In genomic region chr1:52726371-52727055, GRCm38 (mm10) we compare ENCODE assay signal across 8 mouse cellular contexts. TPM values are rescaled to one million over a fixed set of nuclear protein-coding genes. Genes with fewer than 3 reads are reported as not detected.
DNase-seq lines count a peak whose midpoint lies in the region; ATAC-seq lines count a peak whose summit lies in the region.

No protein-coding gene starts in this region.

- no peaks in the 10 kb centered on the region for H3K36me3 ChIP-seq in embryonic facial prominence, embryonic 10.5 days (replicated peaks)
- no peaks in the 10 kb centered on the region for H3K36me3 ChIP-seq in intestine, embryonic 16.5 days (ENCODE audit: control insufficient read depth, insufficient read depth, low read length)
- no peaks in the 10 kb centered on the region for H3K36me3 ChIP-seq in limb, embryonic 10.5 days

- H3K27ac ChIP-seq in embryonic facial prominence, embryonic 10.5 days (replicated peaks), result peak overlapping the region; percentile 86
- H3K27ac ChIP-seq in intestine, embryonic 16.5 days (ENCODE audit: low read length), result peak overlapping the region; percentile 66
- peak overlapping the region; percentile 80 for H3K27ac ChIP-seq in limb, embryonic 10.5 days

- peak overlapping the region; percentile 92 for H3K4me2 ChIP-seq in intestine, embryonic 16.5 days (ENCODE audit: low read depth, low read length)

- peak; percentile 88 for ATAC-seq in intestine, embryonic 16.5 days

- peaks cover 39% of the 10 kb centered on the region for H3K27me3 ChIP-seq in embryonic facial prominence, embryonic 10.5 days (replicated peaks; ENCODE audit: low read depth, poor library complexity, severe bottlenecking)
- no peaks in the 10 kb centered on the region for H3K27me3 ChIP-seq in intestine, embryonic 16.5 days (replicated peaks; ENCODE audit: control insufficient read depth, insufficient read depth, low read length)
- H3K27me3 ChIP-seq in limb, embryonic 10.5 days (ENCODE audit: low read depth, poor library complexity, severe bottlenecking), result peaks cover 61% of the 10 kb centered on the region

- H3K9ac ChIP-seq in intestine, embryonic 16.5 days (ENCODE audit: low read depth, low read length), result peak overlapping the region; percentile 83

- peak; percentile 21 for DNase-seq in adrenal gland, adult 8-10 months
- DNase-seq in embryonic facial prominence, embryonic 10.5 days (ENCODE audit: low spot score), result peak; percentile 61
- DNase-seq in heart, adult 11 months, result peak; percentile 98
- peak; percentile 53 for DNase-seq in limb, embryonic 10.5 days (ENCODE audit: low spot score)
- peak; percentile 24 for DNase-seq in mesoderm, embryonic 11.5 days (ENCODE audit: low read depth, low spot score)
- peak; percentile 65 for DNase-seq in right cerebral cortex, postnatal 25 days
- DNase-seq in c-Kit-positive CD71-positive TER-119-positive erythroid progenitor cells, embryonic 14.5 days (ENCODE audit: low spot score), result no peak

- WGBS in embryonic facial prominence, embryonic 10.5 days, result 1% methylated on average over 56 of the region's 56 CpGs
- under 1% methylated on average over 43 of the region's 56 CpGs for WGBS in intestine, embryonic 16.5 days
- WGBS in limb, embryonic 10.5 days, result under 1% methylated on average over 56 of the region's 56 CpGs

- H3K4me1 ChIP-seq in embryonic facial prominence, embryonic 10.5 days, result peaks cover 11% of the 10 kb centered on the region
- H3K4me1 ChIP-seq in intestine, embryonic 16.5 days (ENCODE audit: control insufficient read depth, insufficient read depth, low read length), result peaks cover 6% of the 10 kb centered on the region; the same call in 1 of the 2 replicates
- H3K4me1 ChIP-seq in limb, embryonic 10.5 days, result peaks cover 14% of the 10 kb centered on the region

- H3K4me3 ChIP-seq in embryonic facial prominence, embryonic 10.5 days, result peak overlapping the region; percentile 92
- peak overlapping the region; percentile 81 for H3K4me3 ChIP-seq in intestine, embryonic 16.5 days (ENCODE audit: low read length)
- H3K4me3 ChIP-seq in limb, embryonic 10.5 days, result peak overlapping the region; percentile 88

- no peaks in the 10 kb centered on the region for H3K9me3 ChIP-seq in embryonic facial prominence, embryonic 10.5 days
- H3K9me3 ChIP-seq in intestine, embryonic 16.5 days (ENCODE audit: control insufficient read depth, low read length), result no peaks in the 10 kb centered on the region
- H3K9me3 ChIP-seq in limb, embryonic 10.5 days (replicated peaks), result no peaks in the 10 kb centered on the region

RNA-seq across cellular contexts. Expression of gene Mfsd6, which starts 0.7 kb away (rescaled TPM):
- total RNA-seq in adrenal gland, adult 8-10 months (2022), result 10 to 100 TPM; 20.3 to 26.7 (median 23.4) TPM
- 1.0 and 1.3 TPM in 2 replicates for polyA plus RNA-seq in embryonic facial prominence, embryonic 10.5 days (2016; fragmentation: Nextera tagmentation; extraction: Ambion mirVana)
- 3.6 and 3.9 TPM in 2 replicates for polyA plus RNA-seq in intestine, embryonic 16.5 days (2015; fragmentation: Nextera tagmentation; extraction: Ambion mirVana)
- 0.45 and 0.73 TPM in 2 replicates for polyA plus RNA-seq in limb, embryonic 10.5 days (2016; fragmentation: Nextera tagmentation; extraction: Ambion mirVana)
